Mouse (Mus musculus) intestine, embryonic 15.5 days (tissue): ENCODE measurements around the gene Setx. TPM values are rescaled to one million over a fixed set of nuclear protein-coding genes. Genes with fewer than 3 reads are reported as not detected.

ENCODE experiments used
- polyA plus RNA-seq: library from polyadenylated mRNA; unstranded; fragments of >200 nt; fragmentation: Nextera tagmentation; extraction: Ambion mirVana; gene quantifications from 2 replicates; pipeline ENCODE4 v1.2.1, GENCODE M21; 2015

Gene Setx
- polyA plus RNA-seq, 1 experiment from 2014 or later: 7.2 TPM

Other genes starting within 250 kb of the Setx start
- 0.06 TPM in 1 of 2 replicates, not detected in the other for gene Barhl1, start 207.5 kb upstream of the Setx start, polyA plus RNA-seq
- 0.25 and 0.54 TPM in 2 replicates for gene Cfap77, start 69.1 kb upstream of the Setx start, polyA plus RNA-seq
- 9.1 and 9.6 TPM in 2 replicates for gene Ttf1, start 63.9 kb upstream of the Setx start, polyA plus RNA-seq
- gene Ntng2, start 128.8 kb downstream of the Setx start, polyA plus RNA-seq: 0.10 and 0.26 TPM in 2 replicates
- 38.8 and 42.4 TPM in 2 replicates for gene Med27, start 222.6 kb downstream of the Setx start, polyA plus RNA-seq